Mouse (Mus musculus) forebrain, embryonic 12.5 days (tissue): ENCODE results near the gene Plcb4. TPM values are rescaled to one million over a fixed set of nuclear protein-coding genes. Genes with fewer than 3 reads are reported as not detected.

Source experiments
- ATAC-seq: fragments of 200-750 bp; cut with Nextera tagmentation; 2 replicates; pipeline ENCODE4 v1.8.0; 2017; ENCODE audit warnings: moderate TSS enrichment; ENCODE audit not compliant: low FRiP score
- H3K27ac ChIP-seq: fragments of 300-500 bp; sonication (generic); 2 replicates; pipeline ENCODE4 v1.5.1; 2016; ENCODE audit warnings: mild to moderate bottlenecking
- H3K27me3 ChIP-seq: fragments of 300-500 bp; sonication (generic); 2 replicates; pipeline ENCODE4 v1.6.1; 2016; ENCODE audit warnings: mild to moderate bottlenecking
- H3K36me3 ChIP-seq: fragments of 300-500 bp; sonication (generic); replicated peaks from 2 replicates; pipeline ENCODE4 v1.6.1; 2016; ENCODE audit warnings: mild to moderate bottlenecking
- H3K4me1 ChIP-seq: fragments of 300-500 bp; sonication (generic); 2 replicates; pipeline ENCODE4 v1.6.1; 2016
- H3K4me2 ChIP-seq: fragments of 300-500 bp; sonication (generic); 2 replicates; pipeline ENCODE4 v1.6.1; 2016; ENCODE audit warnings: mild to moderate bottlenecking, moderate library complexity
- H3K4me3 ChIP-seq: fragments of 300-500 bp; sonication (generic); replicated peaks from 2 replicates; pipeline ENCODE4 v1.5.1; 2016; ENCODE audit warnings: mild to moderate bottlenecking
- H3K9ac ChIP-seq: fragments of 300-500 bp; sonication (generic); 2 replicates; pipeline ENCODE4 v1.6.1; 2016; ENCODE audit warnings: mild to moderate bottlenecking
- H3K9me3 ChIP-seq: fragments of 300-500 bp; sonication (generic); 2 replicates; pipeline ENCODE4 v1.6.1; 2016
- WGBS: fragments of 180-500 bp; shearing (Covaris S2); methylation state at CpG from one replicate; pipeline ENCODE4 v1.1.7; 2016; 5-methylcytosine and 5-hydroxymethylcytosine counted together
- polyA plus RNA-seq: library from polyadenylated mRNA; unstranded; fragments of >200 nt; fragmentation: Nextera tagmentation; extraction: Ambion mirVana; gene quantifications from 2 replicates; pipeline ENCODE4 v1.2.1, GENCODE M21; 2016

The Plcb4 gene
- polyA plus RNA-seq, 1 experiment from 2014 or later: 23.5 TPM

- H3K4me2 ChIP-seq: no peak overlapping the region
- WGBS: 87% methylated on average over 6 of the region's 6 CpGs
- H3K9ac ChIP-seq: no peak overlapping the region
- H3K9me3 ChIP-seq: no peaks in the 10 kb centered on the region
- ATAC-seq: no peak
- no peak overlapping the region for H3K4me3 ChIP-seq
- H3K4me1 ChIP-seq: no peaks in the 10 kb centered on the region
- H3K27me3 ChIP-seq: no peaks in the 10 kb centered on the region
- H3K27ac ChIP-seq: no peak overlapping the region
- peaks cover 5% of the 10 kb centered on the region; the same call in 1 of the 2 replicates for H3K36me3 ChIP-seq
These were observed 277.6 kb downstream of the Plcb4 start for GRCm38 (mm10) chr2:135936376-135936775.

- 85% methylated on average over 6 of the region's 6 CpGs for WGBS
- no peak overlapping the region for H3K4me2 ChIP-seq
- H3K4me1 ChIP-seq: no peaks in the 10 kb centered on the region
- H3K9me3 ChIP-seq: no peaks in the 10 kb centered on the region
- H3K27ac ChIP-seq: no peak overlapping the region
- no peak overlapping the region for H3K9ac ChIP-seq
- ATAC-seq: no peak
- H3K36me3 ChIP-seq: peaks cover 5% of the 10 kb centered on the region; the same call in 1 of the 2 replicates
- H3K4me3 ChIP-seq: no peak overlapping the region
- H3K27me3 ChIP-seq: no peaks in the 10 kb centered on the region
These were observed 278.8 kb downstream of the Plcb4 start for GRCm38 (mm10) chr2:135937646-135938045.

- Histone ChIP-seq H3K27me3 (no peaks in the 10 kb centered on the region), H3K9ac (no peak overlapping the region), H3K9me3 (no peaks in the 10 kb centered on the region), H3K27ac (no peak overlapping the region), H3K4me1 (no peaks in the 10 kb centered on the region), H3K4me3 (no peak overlapping the region), H3K36me3 (no peaks in the 10 kb centered on the region), H3K4me2 (no peak overlapping the region)
- ATAC-seq: no peak
- WGBS: 80% methylated on average over 9 of the region's 9 CpGs
These were observed 281.1 kb downstream of the Plcb4 start for GRCm38 (mm10) chr2:135939933-135940332.

- no peak for ATAC-seq
- H3K4me1 ChIP-seq: no peaks in the 10 kb centered on the region
- 54% methylated on average over 1 of the region's 1 CpGs for WGBS
- no peak overlapping the region for H3K4me2 ChIP-seq
- H3K9me3 ChIP-seq: 0 out of 2 replicates have a peak, but pooled peaks cover 4% of the 10 kb centered on the region
- no peak overlapping the region for H3K4me3 ChIP-seq
- H3K36me3 ChIP-seq: peaks cover 9% of the 10 kb centered on the region
- H3K27ac ChIP-seq: no peak overlapping the region
- no peak overlapping the region for H3K9ac ChIP-seq
- H3K27me3 ChIP-seq: no peaks in the 10 kb centered on the region
These were observed 289.0 kb downstream of the Plcb4 start for GRCm38 (mm10) chr2:135947839-135948238.

DNA sequence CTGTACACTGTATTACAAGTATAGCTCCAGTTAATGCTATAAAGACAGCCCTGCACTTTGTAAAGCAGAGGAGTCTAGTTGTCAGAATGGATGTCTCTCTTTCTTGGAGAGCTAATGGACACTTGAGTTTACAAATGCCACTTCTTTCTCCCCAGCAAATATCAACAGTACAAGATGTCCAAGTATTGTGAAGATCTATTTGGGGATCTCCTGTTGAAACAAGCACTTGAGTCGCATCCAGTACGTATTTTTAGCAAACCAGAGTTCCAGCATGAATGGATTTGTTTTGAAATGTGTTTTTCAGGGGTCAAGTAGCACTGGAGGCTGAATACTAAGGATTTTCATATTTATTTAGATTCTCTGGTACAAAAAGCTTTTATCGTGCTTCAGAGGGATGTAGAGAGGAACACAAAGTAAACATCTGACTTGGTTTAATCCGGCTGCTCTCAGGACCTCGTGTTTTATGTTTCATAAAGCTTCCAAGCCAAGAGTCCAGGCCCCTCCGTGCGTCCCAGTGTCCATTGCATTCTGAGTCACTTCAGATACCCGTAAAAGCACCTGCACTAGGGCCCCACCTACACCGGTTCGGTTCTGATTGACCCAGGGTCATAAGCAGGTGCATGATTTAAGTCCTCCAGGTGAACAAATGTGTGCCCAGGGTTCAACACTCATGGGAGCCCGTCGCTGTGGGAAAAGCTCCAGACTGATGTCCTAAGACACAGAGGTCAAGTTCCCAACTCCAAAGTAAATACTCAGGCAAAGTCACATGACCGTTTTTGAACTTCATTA, 296.1 kb downstream of the Plcb4 start:
- ATAC-seq: no peak
- Histone ChIP-seq H3K4me1 (no peaks in the 10 kb centered on the region), H3K27ac (no peak overlapping the region), H3K4me2 (no peak overlapping the region), H3K27me3 (no peaks in the 10 kb centered on the region; the same call in 1 of the 2 replicates), H3K4me3 (no peak overlapping the region), H3K36me3 (0 out of 2 replicates have a peak, but pooled peaks cover 8% of the 10 kb centered on the region), H3K9ac (no peak overlapping the region), H3K9me3 (no peaks in the 10 kb centered on the region)
- 85% methylated on average over 13 of the region's 13 CpGs for WGBS

- H3K4me1 ChIP-seq: no peaks in the 10 kb centered on the region
- WGBS: 89% methylated on average over 8 of the region's 8 CpGs
- no peaks in the 10 kb centered on the region; the same call in 1 of the 2 replicates for H3K27me3 ChIP-seq
- ATAC-seq: no peak
- no peaks in the 10 kb centered on the region for H3K9me3 ChIP-seq
- no peak overlapping the region for H3K27ac ChIP-seq
- no peak overlapping the region for H3K4me3 ChIP-seq
- 0 out of 2 replicates have a peak, but pooled peaks cover 8% of the 10 kb centered on the region for H3K36me3 ChIP-seq
- no peak overlapping the region for H3K4me2 ChIP-seq
- H3K9ac ChIP-seq: no peak overlapping the region
These were observed 297.0 kb downstream of the Plcb4 start for GRCm38 (mm10) chr2:135955796-135956195.

GRCm38 (mm10) chr2:135957689-135958088, 298.9 kb downstream of the Plcb4 start:
- WGBS: 40% methylated on average over 7 of the region's 7 CpGs
- Histone ChIP-seq H3K4me2 (no peak overlapping the region), H3K4me3 (no peak overlapping the region), H3K9me3 (no peaks in the 10 kb centered on the region), H3K36me3 (0 out of 2 replicates have a peak, but pooled peaks cover 8% of the 10 kb centered on the region), H3K9ac (no peak overlapping the region), H3K4me1 (no peaks in the 10 kb centered on the region), H3K27ac (no peak overlapping the region), H3K27me3 (no peaks in the 10 kb centered on the region; the same call in 1 of the 2 replicates)
- peak; percentile 72 for ATAC-seq

DNA sequence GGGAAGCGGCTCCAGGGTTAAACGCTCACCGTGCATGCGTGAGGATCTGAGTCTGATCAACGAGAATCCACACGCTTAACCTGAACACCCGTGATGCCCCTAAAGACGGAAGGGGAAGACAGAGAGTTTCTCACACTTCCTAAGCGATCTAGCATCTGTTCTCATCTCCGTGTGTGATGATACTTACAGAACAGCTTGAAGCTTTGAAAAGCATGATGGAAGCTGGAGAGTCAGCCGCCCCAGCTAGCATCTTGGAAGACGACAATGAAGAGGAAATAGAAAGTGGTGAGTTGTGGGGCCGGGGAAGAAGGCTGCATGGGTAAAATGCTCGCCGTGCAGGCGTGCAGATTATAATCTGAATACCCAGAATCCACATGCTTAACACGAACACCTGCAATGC, 299.6 kb downstream of the Plcb4 start:
- H3K4me2 ChIP-seq: no peak overlapping the region
- no peak overlapping the region for H3K4me3 ChIP-seq
- 92% methylated on average over 17 of the region's 17 CpGs for WGBS
- no peaks in the 10 kb centered on the region for H3K4me1 ChIP-seq
- H3K9me3 ChIP-seq: no peaks in the 10 kb centered on the region
- no peak for ATAC-seq
- H3K9ac ChIP-seq: no peak overlapping the region
- H3K27ac ChIP-seq: no peak overlapping the region
- no peaks in the 10 kb centered on the region; the same call in 1 of the 2 replicates for H3K27me3 ChIP-seq
- peaks cover 9% of the 10 kb centered on the region; the same call in 1 of the 2 replicates for H3K36me3 ChIP-seq

GRCm38 (mm10) chr2:135963089-135963488, 304.3 kb downstream of the Plcb4 start:
- 87% methylated on average over 14 of the region's 14 CpGs for WGBS
- no peaks in the 10 kb centered on the region for H3K9me3 ChIP-seq
- H3K27me3 ChIP-seq: no peaks in the 10 kb centered on the region

DNA sequence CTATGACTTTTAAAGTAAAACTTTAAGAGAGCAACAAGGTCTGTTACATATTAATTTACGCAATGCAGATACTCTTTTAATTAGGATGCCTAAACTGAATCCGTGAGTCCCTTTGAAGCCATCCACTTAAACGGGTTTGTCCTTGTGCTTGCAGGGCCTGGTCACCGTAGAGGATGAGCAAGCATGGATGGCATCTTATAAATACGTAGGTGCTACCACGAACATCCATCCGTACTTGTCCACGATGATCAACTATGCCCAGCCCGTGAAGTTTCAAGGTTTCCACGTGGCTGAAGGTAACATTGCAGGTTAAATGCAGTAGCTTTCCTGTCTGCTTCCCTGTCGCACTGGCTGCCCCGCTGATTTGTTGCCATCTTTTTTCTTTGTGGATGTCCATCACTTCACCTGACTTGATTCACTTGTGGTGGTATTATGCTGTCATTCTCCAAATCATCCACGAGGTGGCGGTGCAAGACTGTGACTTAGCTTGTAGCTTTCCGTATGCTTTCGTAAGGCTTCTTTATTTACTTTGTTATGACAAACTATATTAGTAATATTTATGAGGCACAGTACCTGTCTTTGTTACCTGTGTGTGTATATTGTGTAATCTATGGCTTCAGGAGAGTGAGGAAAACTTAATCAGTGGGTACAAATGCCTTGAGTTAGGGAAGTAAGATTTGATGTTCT, 308.2 kb downstream of the Plcb4 start:
- peak; percentile 43; the same call in 1 of the 2 replicates for ATAC-seq
- H3K4me2 ChIP-seq: no peak overlapping the region
- WGBS: 66% methylated on average over 16 of the region's 16 CpGs

More at GRCm38 (mm10) chr2:135963089-135963488, 304.3 kb downstream of the Plcb4 start:
- Histone ChIP-seq H3K4me1 (0 out of 2 replicates have a peak, but pooled peaks cover 6% of the 10 kb centered on the region), H3K36me3 (peaks cover 8% of the 10 kb centered on the region), H3K4me3 (no peak overlapping the region), H3K27ac (no peak overlapping the region), H3K4me2 (no peak overlapping the region), H3K9ac (no peak overlapping the region)
- no peak for ATAC-seq

DNA sequence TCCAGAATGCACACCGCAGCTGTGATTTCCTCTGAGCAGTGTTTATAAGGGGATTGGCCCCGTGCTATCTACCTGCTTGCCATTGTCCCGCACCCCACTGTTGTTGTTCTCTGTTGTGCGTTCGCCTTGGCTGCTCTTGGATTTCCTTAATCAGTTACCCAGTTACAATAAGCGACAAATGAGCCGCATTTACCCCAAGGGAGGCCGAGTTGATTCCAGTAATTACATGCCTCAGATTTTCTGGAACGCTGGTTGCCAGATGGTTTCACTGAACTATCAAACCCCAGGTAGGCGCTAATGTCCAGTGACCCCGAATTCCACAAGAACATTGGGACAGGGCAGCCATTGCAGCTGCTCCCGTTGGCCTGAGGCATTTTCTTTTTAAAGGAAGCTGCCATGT, 309.3 kb downstream of the Plcb4 start:
- no peaks in the 10 kb centered on the region for H3K27me3 ChIP-seq
- H3K27ac ChIP-seq: no peak overlapping the region
- WGBS: 44% methylated on average over 12 of the region's 12 CpGs
- H3K9me3 ChIP-seq: no peaks in the 10 kb centered on the region
- H3K36me3 ChIP-seq: peaks cover 13% of the 10 kb centered on the region
- no peak overlapping the region for H3K4me2 ChIP-seq
- peak; percentile 54; the same call in 1 of the 2 replicates for ATAC-seq
- no peak overlapping the region for H3K4me3 ChIP-seq
- no peak overlapping the region for H3K9ac ChIP-seq
- H3K4me1 ChIP-seq: 0 out of 2 replicates have a peak, but pooled peaks cover 8% of the 10 kb centered on the region

More for the DNA sequence above, 308.2 kb downstream of the Plcb4 start:
- Histone ChIP-seq H3K9me3 (no peaks in the 10 kb centered on the region), H3K27me3 (no peaks in the 10 kb centered on the region), H3K27ac (no peak overlapping the region), H3K9ac (no peak overlapping the region), H3K4me3 (no peak overlapping the region), H3K4me1 (0 out of 2 replicates have a peak, but pooled peaks cover 8% of the 10 kb centered on the region), H3K36me3 (peaks cover 8% of the 10 kb centered on the region)

DNA sequence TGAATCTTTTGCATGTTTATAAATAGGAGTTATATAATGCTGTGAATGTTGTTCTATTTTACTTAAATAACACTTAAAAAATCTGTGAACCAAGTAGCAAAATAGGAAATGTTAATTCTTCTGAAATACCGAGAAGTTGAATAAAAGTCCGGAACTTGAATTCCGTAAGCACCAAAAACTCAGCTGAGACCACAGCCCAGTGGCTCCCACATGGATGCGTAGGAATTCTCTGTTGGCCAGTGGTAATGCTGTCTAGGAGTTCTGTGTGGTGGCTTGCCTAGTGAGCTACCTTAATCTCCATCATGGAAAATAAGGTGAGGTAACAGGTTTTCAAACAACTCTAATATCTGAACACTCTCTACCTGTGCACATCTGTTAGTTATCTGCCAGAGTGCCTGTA, 312.1 kb downstream of the Plcb4 start:
- ATAC-seq: no peak
- H3K27me3 ChIP-seq: no peaks in the 10 kb centered on the region
- H3K36me3 ChIP-seq: peaks cover 6% of the 10 kb centered on the region
- H3K4me1 ChIP-seq: 0 out of 2 replicates have a peak, but pooled peaks cover 8% of the 10 kb centered on the region
- no peak overlapping the region for H3K9ac ChIP-seq
- no peak overlapping the region for H3K27ac ChIP-seq
- H3K4me3 ChIP-seq: no peak overlapping the region
- 96% methylated on average over 4 of the region's 4 CpGs for WGBS
- H3K9me3 ChIP-seq: no peaks in the 10 kb centered on the region
- H3K4me2 ChIP-seq: no peak overlapping the region
